Mouse (Mus musculus) forebrain, embryonic 13.5 days (tissue): ENCODE measurements at regions not wholly inside any gene's neighbourhood (a gene's known extent, or its start where the extent isn't known, plus 50 kb on each side); places are given as distances from the start of the nearest gene placed in this dataset.
A peak's percentile ranks its signal among the peaks of the same experiment; 100 is the strongest.

Source experiments
- ATAC-seq: fragments of 200-750 bp; cut with Nextera tagmentation; 2 replicates; pipeline ENCODE4 v1.8.0; 2017
- H3K27ac ChIP-seq: fragments of 300-500 bp; sonication (generic); 2 replicates; pipeline ENCODE4 v1.5.1; 2015; ENCODE audit warnings: inconsistent platforms, mild to moderate bottlenecking, moderate library complexity
- H3K27me3 ChIP-seq: fragments of 300-500 bp; sonication (generic); 2 replicates; pipeline ENCODE4 v1.6.1; 2015; ENCODE audit warnings: mild to moderate bottlenecking, inconsistent platforms
- H3K36me3 ChIP-seq: fragments of 300-500 bp; sonication (generic); 2 replicates; pipeline ENCODE4 v1.6.1; 2015; ENCODE audit warnings: mild to moderate bottlenecking, inconsistent platforms; ENCODE audit not compliant: poor library complexity, severe bottlenecking
- H3K4me1 ChIP-seq: fragments of 300-500 bp; sonication (generic); 2 replicates; pipeline ENCODE4 v1.6.1; 2015; ENCODE audit warnings: inconsistent platforms
- H3K4me2 ChIP-seq: fragments of 300-500 bp; sonication (generic); 2 replicates; pipeline ENCODE4 v1.6.1; 2015; ENCODE audit warnings: inconsistent platforms, mild to moderate bottlenecking, moderate library complexity
- H3K4me3 ChIP-seq: fragments of 300-500 bp; sonication (generic); 2 replicates; pipeline ENCODE4 v1.5.1; 2015; ENCODE audit warnings: mild to moderate bottlenecking, inconsistent platforms
- H3K9ac ChIP-seq: fragments of 300-500 bp; sonication (generic); 2 replicates; pipeline ENCODE4 v1.6.1; 2015; ENCODE audit warnings: mild to moderate bottlenecking, inconsistent platforms
- H3K9me3 ChIP-seq: fragments of 300-500 bp; sonication (generic); replicated peaks from 2 replicates; pipeline ENCODE4 v1.6.1; 2016; ENCODE audit warnings: inconsistent platforms
- WGBS: fragments of 180-500 bp; shearing (Covaris S2); methylation state at CpG from one replicate; pipeline ENCODE4 v1.1.7; 2015; 5-methylcytosine and 5-hydroxymethylcytosine counted together

DNA sequence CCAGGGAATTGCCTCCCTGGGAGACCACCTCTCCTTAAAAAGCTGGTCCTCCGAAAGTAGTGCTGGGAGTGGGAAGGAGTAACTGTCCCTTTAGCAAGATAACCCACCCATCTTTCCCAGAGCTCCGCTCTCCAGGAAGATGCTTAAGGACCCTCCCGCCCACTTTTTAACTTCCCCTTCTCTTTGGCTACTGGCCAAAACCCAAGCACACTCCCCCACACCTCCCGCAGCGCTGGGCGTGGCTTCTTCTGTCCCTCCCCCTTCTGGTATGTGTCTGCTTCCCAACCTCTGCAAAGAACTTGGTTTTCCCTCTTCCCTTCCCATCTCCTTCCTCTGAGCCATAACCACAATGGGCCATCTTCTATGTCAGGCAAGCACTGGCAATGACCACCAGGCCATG is 85.4 kb downstream of the Rpap3 start:
- 71% methylated on average over 6 of the region's 6 CpGs for WGBS
- no peaks in the 10 kb centered on the region for H3K4me1 ChIP-seq
- H3K9ac ChIP-seq, result no peak overlapping the region
- H3K36me3 ChIP-seq, result no peaks in the 10 kb centered on the region
- no peaks in the 10 kb centered on the region for H3K9me3 ChIP-seq
- ATAC-seq, result no peak
- no peaks in the 10 kb centered on the region for H3K27me3 ChIP-seq
- H3K4me3 ChIP-seq, result no peak overlapping the region
- no peak overlapping the region for H3K27ac ChIP-seq
- H3K4me2 ChIP-seq, result no peak overlapping the region

DNA sequence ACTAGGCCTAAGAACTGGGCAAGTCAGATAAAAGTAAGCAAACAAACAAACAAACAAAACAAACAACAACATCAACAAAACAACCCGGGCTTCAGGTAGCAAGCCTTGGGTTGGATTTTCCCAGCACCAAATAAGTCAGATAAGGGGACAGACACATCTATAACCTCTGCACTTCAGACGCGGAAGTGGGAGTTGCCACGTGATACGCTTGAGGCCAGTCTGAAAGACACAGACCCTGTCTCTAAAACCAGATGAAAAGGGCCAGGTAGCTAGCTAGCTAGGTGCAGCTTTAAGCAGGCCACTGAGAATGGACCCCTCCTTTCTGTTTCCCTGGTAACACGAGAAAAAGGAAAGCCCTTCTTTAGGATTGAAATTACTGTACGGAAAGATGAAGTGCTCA is 85.9 kb downstream of the Rpap3 start:
- no peak overlapping the region for H3K4me2 ChIP-seq
- ATAC-seq, result no peak
- H3K9me3 ChIP-seq, result no peaks in the 10 kb centered on the region
- H3K4me3 ChIP-seq, result no peak overlapping the region
- no peaks in the 10 kb centered on the region for H3K36me3 ChIP-seq
- no peak overlapping the region for H3K9ac ChIP-seq
- WGBS, result 90% methylated on average over 7 of the region's 7 CpGs
- no peak overlapping the region for H3K27ac ChIP-seq
- H3K27me3 ChIP-seq, result no peaks in the 10 kb centered on the region
- no peaks in the 10 kb centered on the region for H3K4me1 ChIP-seq

DNA sequence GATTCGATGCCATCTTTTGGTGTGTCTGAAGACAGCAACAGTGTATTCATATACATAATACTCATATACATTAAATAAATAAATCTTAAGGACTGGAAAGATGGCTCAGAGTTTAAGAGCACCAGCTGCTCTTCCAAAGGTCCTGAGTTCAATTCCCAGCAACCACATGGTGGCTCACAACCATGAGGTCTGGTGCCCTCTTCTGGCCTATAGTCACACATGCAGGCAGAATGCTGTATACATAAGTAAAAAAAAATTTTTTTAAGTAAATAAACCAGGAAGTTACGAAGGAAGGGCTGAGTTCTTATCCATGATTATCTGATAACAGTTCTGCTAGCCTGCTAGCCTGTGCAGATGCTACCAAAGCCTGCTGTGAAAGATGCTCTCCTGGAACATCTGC is 93.3 kb downstream of the Rpap3 start:
- Histone ChIP-seq H3K27ac (no peak overlapping the region), H3K4me2 (no peak overlapping the region), H3K4me1 (peaks cover 6% of the 10 kb centered on the region; the same call in 1 of the 2 replicates), H3K4me3 (no peak overlapping the region), H3K9ac (no peak overlapping the region), H3K27me3 (peaks cover 5% of the 10 kb centered on the region; the same call in 1 of the 2 replicates), H3K36me3 (no peaks in the 10 kb centered on the region), H3K9me3 (no peaks in the 10 kb centered on the region)
- WGBS, result 92% methylated on average over 2 of the region's 2 CpGs
- no peak for ATAC-seq

DNA sequence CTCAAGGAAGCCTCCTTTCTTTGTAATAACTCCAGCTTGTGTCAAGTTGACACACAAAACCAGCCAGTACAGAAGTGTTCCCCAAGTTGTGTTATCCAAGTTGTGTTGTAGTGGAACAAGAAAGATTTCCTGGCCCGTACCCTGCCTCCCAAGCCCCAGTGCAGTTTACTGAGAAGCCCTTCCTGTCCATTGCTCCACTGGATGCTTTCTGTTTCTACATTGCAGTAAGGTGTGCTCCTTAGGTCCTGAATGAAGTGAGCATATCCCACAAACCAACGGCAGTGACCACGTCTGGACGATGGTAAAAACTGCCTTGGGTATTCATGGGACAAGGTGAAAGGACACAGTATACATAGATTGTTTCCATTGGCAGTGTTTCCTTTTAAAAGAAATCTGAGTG is 94.9 kb downstream of the Rpap3 start:
- WGBS, result 92% methylated on average over 4 of the region's 4 CpGs
- no peak overlapping the region for H3K27ac ChIP-seq
- H3K4me2 ChIP-seq, result no peak overlapping the region
- H3K4me1 ChIP-seq, result peaks cover 22% of the 10 kb centered on the region
- no peak for ATAC-seq
- H3K36me3 ChIP-seq, result no peaks in the 10 kb centered on the region
- no peak overlapping the region for H3K4me3 ChIP-seq
- no peaks in the 10 kb centered on the region for H3K9me3 ChIP-seq
- peaks cover 5% of the 10 kb centered on the region; the same call in 1 of the 2 replicates for H3K27me3 ChIP-seq
- H3K9ac ChIP-seq, result no peak overlapping the region

DNA sequence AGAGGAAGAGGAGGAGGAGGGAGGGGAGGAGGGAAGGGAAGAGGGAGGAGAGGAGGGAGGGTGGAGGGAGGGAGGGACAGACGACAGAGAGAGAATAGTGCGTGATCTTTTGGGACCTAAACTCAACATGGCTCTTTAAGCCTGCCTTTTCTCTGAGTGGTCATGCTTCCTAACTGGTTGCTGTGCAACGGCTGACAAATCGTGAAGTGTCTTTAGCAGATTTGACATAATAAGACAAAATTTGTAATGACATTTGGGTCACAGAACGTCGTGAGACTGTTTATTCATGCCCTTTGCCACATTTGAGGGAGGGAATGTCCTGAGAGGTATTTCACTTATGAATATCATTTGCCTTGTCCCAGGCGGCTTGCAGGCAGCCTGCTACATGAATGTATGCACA is 96.1 kb downstream of the Rpap3 start:
- H3K9me3 ChIP-seq, result no peaks in the 10 kb centered on the region
- no peak overlapping the region for H3K9ac ChIP-seq
- H3K4me2 ChIP-seq, result no peak overlapping the region
- H3K27me3 ChIP-seq, result peaks cover 11% of the 10 kb centered on the region
- H3K36me3 ChIP-seq, result no peaks in the 10 kb centered on the region
- H3K4me3 ChIP-seq, result no peak overlapping the region
- H3K27ac ChIP-seq, result no peak overlapping the region
- peaks cover 23% of the 10 kb centered on the region for H3K4me1 ChIP-seq
- no peak for ATAC-seq
- WGBS, result 77% methylated on average over 7 of the region's 7 CpGs

DNA sequence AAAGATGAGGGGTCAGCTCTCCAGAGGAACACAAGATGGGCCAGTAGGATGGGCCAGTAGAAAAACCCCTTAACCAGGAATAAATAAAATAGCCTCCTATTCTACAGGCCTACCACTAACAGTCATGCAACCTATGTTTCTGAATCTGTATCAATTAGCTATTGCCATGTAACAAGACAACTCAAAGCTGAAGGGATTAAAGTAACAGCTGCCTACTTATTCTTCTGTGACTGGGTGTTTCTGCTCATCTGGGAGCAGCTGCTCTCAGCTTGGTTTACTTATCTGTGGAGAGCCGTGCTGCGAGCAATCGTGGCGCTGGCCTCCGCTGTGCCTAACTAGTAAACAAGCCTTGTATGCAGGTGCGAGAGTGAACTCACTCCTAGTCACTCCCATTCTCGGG is 97.0 kb downstream of the Rpap3 start:
- H3K4me3 ChIP-seq, result no peak overlapping the region
- WGBS, result 84% methylated on average over 7 of the region's 7 CpGs

DNA sequence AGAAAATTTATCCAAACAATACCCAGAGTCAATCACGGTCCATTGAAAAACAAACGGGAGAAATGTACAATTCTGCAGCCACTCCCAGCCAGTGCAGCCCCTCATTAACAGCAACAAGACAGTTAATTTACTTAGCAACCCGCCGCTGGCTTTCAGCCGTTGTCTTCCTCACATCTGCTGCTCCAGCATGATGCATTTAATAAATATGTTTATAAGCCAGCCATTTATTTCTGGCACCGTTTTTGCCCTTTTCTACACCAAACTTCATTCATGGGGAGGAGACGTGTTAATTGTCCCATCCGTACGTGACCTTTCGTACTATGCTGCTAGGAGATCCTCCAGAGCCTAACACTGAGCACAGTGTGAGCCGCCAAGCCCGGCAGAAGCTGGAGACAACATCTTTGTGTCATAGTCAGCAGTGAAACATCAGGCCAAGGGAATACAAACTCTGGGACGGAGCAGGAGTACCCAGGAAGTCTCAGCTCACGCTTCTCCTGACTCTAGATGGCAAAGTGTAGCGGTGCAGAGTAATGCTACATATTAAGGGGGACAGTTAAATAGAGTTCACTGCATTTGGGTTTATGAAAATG is 97.9 kb downstream of the Rpap3 start:
- Histone ChIP-seq H3K4me2 (peak overlapping the region; percentile 70), H3K4me3 (0 out of 2 replicates have a peak overlapping the region, but pooled peaks have one; percentile 4)

More for the DNA sequence above, 97.0 kb downstream of the Rpap3 start:
- Histone ChIP-seq H3K36me3 (no peaks in the 10 kb centered on the region), H3K4me2 (no peak overlapping the region), H3K27ac (no peak overlapping the region), H3K27me3 (peaks cover 16% of the 10 kb centered on the region), H3K9me3 (no peaks in the 10 kb centered on the region), H3K9ac (no peak overlapping the region), H3K4me1 (peaks cover 23% of the 10 kb centered on the region)
- no peak for ATAC-seq

DNA sequence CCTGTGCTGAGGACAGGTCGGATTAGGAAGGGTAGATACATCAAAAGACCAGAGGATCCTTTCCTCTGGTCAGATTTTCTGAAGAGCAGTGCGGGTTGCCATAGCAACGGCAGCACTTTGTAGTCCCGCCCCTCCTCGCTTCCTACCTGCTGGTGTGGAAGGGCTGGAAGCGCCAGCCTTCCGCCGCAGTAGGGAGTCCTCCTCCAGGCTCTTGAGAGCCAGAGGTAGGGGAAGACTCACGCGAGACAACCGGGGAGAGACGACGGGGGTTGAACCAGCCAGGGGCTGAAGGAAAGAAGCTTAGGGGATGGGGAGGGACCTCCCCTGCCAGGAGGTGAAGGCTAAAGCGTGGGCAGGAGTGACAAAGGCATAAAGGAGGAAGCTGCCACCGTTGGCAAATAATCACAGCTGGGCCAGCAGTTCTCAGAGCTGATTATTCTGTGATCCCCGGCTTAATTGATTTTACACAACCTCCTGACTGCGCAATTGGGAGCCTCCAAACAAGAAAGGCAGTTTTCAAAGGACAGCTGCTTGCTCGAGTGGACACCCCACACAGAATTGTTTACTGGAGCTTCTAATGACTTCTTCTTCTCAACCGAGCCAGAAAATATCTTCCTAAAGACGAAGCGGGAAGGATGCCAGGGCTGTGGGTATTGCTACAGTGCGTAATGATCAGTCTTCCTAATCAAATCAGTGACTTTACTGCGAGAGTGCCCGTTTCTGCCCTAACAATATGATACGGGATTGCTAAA is 98.8 kb downstream of the Rpap3 start:
- peak overlapping the region; percentile 58 for H3K9ac ChIP-seq
- peaks cover 22% of the 10 kb centered on the region for H3K27me3 ChIP-seq
- H3K36me3 ChIP-seq, result no peaks in the 10 kb centered on the region
- H3K4me3 ChIP-seq, result peak overlapping the region; percentile 38
- peak overlapping the region; percentile 70 for H3K4me2 ChIP-seq
- H3K4me1 ChIP-seq, result peaks cover 23% of the 10 kb centered on the region
- ATAC-seq, result peak; percentile 85
- peak overlapping the region; percentile 92 for H3K27ac ChIP-seq
- H3K9me3 ChIP-seq, result no peaks in the 10 kb centered on the region
- WGBS, result under 1% methylated on average over 25 of the region's 25 CpGs

More for the DNA sequence above, 97.9 kb downstream of the Rpap3 start:
- ATAC-seq, result peak; percentile 50
- Histone ChIP-seq H3K27ac (peak overlapping the region; percentile 92), H3K9me3 (no peaks in the 10 kb centered on the region), H3K27me3 (peaks cover 19% of the 10 kb centered on the region), H3K36me3 (no peaks in the 10 kb centered on the region), H3K9ac (peak overlapping the region; percentile 58; the same call in 1 of the 2 replicates), H3K4me1 (peaks cover 23% of the 10 kb centered on the region)
- WGBS, result 25% methylated on average over 15 of the region's 15 CpGs

DNA sequence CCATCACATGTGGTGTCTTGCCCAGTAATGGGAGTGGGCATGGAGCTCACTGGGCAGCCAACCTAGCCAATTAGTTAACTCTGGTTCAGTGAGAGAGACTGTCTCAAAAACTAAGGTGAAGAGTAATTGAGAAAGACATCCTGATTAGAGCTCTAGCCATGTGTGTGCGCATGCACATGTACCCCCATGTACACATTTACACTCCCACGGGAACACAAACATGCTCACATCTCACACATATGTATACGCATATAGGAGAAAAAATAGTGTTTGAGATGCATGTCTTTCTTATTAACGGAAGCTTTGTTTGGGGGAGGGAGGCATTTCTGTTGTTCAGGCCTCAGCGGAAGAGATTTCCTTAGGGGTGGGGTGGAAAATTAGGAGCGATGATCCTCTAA is 99.4 kb downstream of the Rpap3 start:
- Histone ChIP-seq H3K4me2 (peak overlapping the region; percentile 70), H3K27me3 (peaks cover 22% of the 10 kb centered on the region), H3K36me3 (no peaks in the 10 kb centered on the region), H3K4me1 (peaks cover 23% of the 10 kb centered on the region), H3K9me3 (no peaks in the 10 kb centered on the region), H3K4me3 (peak overlapping the region; percentile 38), H3K27ac (peak overlapping the region; percentile 92), H3K9ac (peak overlapping the region; percentile 58)
- WGBS, result 27% methylated on average over 6 of the region's 6 CpGs
- 0 out of 2 replicates have a peak, but pooled peaks have one; percentile 36 for ATAC-seq

DNA sequence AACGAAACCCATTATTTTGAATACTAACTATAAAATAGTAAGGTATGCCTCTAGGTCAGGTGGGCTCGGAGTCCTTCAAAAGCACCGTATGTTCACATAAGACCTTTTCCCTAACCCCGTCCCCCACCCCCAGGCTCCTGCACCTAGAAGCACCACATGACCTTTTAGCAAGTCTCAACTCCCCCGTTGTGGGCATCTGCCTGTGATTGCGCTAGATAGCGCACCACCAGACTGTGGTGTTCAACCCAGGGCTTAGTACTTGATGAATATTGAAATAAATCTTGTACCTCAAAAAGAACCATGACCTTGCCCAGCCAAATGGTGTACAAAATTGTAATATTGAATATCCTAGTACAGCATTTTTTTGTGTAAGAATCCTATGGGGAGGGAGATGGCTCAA is 99.8 kb downstream of the Rpap3 start:
- H3K4me1 ChIP-seq, result peaks cover 23% of the 10 kb centered on the region
- H3K4me2 ChIP-seq, result peak overlapping the region; percentile 70; the same call in 1 of the 2 replicates
- H3K27ac ChIP-seq, result peak overlapping the region; percentile 92
- ATAC-seq, result no peak
- 86% methylated on average over 7 of the region's 7 CpGs for WGBS
- peaks cover 22% of the 10 kb centered on the region for H3K27me3 ChIP-seq
- H3K9me3 ChIP-seq, result no peaks in the 10 kb centered on the region
- H3K9ac ChIP-seq, result no peak overlapping the region
- H3K4me3 ChIP-seq, result no peak overlapping the region
- no peaks in the 10 kb centered on the region for H3K36me3 ChIP-seq

DNA sequence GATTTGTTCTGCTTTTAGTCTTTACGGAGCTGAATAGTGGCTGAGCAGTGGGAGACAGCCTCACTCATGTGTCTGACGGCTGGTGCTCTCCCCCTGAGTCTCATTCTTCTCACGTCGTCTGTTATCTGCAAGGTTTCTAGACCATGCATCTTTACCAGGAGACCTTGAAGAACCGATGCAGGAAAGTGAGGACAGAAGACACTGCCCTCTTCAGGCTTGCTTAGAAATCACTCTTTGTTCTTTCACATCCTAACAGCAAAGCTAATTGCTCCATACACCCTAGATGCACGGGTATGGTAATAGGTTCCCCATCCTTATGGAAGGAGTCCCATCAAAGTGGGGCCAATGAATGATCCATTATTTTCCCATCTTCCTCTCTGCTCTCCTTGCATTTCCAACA is 102.1 kb downstream of the Rpap3 start:
- peaks cover 19% of the 10 kb centered on the region for H3K27me3 ChIP-seq
- no peak overlapping the region for H3K9ac ChIP-seq
- H3K27ac ChIP-seq, result no peak overlapping the region
- peaks cover 23% of the 10 kb centered on the region for H3K4me1 ChIP-seq
- WGBS, result 61% methylated on average over 6 of the region's 6 CpGs
- no peak for ATAC-seq
- H3K9me3 ChIP-seq, result no peaks in the 10 kb centered on the region
- H3K4me3 ChIP-seq, result no peak overlapping the region
- H3K4me2 ChIP-seq, result no peak overlapping the region
- no peaks in the 10 kb centered on the region for H3K36me3 ChIP-seq

DNA sequence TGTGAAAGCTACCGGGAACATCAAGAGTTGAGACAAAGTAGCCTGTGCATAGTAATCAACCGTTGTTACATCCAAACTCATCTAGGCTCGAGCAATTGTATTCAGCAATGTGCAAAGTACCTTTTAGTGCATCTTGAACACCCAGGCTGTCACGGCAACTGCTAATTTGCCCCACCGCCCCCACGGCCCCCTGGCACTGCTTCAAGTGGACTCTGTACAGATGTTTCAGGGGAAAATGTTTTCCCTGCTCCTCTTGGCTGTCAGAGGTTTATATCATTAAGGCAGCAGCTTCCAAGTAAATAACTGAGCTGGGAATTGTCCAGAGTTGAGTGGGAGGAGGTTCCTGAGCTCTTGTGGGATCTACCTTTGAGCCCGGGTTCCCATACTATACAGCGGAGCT is 107.4 kb downstream of the Rpap3 start:
- Histone ChIP-seq H3K9me3 (no peaks in the 10 kb centered on the region), H3K27ac (no peak overlapping the region), H3K9ac (no peak overlapping the region), H3K4me2 (no peak overlapping the region), H3K27me3 (peaks cover 7% of the 10 kb centered on the region; the same call in 1 of the 2 replicates), H3K4me3 (no peak overlapping the region), H3K36me3 (no peaks in the 10 kb centered on the region), H3K4me1 (peaks cover 10% of the 10 kb centered on the region; the same call in 1 of the 2 replicates)
- 68% methylated on average over 8 of the region's 8 CpGs for WGBS
- no peak for ATAC-seq
